Mouse (Mus musculus) heart, embryonic 16.5 days (tissue): ENCODE data around the gene Abraxas2. TPM values are rescaled to one million over a fixed set of nuclear protein-coding genes. Genes with fewer than 3 reads are reported as not detected.

Experiments used
- ATAC-seq: fragments of 200-750 bp; cut with Nextera tagmentation; replicated peaks from 2 replicates; pipeline ENCODE4 v1.8.0; 2017; ENCODE audit warnings: moderate number of reproducible peaks; ENCODE audit not compliant: insufficient read depth, low FRiP score; ENCODE audit errors: extremely low read depth
- H3K27ac ChIP-seq: fragments of 300-500 bp; sonication (generic); 2 replicates; pipeline ENCODE4 v1.5.1; 2014; ENCODE audit warnings: mild to moderate bottlenecking, low read length, control low read depth, moderate library complexity
- H3K27me3 ChIP-seq: fragments of 300-500 bp; sonication (generic); 2 replicates; pipeline ENCODE4 v1.6.1; 2014; ENCODE audit warnings: low read length, mixed read lengths; ENCODE audit not compliant: control insufficient read depth, insufficient read depth
- H3K36me3 ChIP-seq: fragments of 300-500 bp; sonication (generic); 2 replicates; pipeline ENCODE4 v1.6.1; 2014; ENCODE audit not compliant: control insufficient read depth, insufficient read depth
- H3K4me1 ChIP-seq: fragments of 300-500 bp; sonication (generic); 2 replicates; pipeline ENCODE4 v1.6.1; 2014; ENCODE audit warnings: low read length, mixed read lengths; ENCODE audit not compliant: control insufficient read depth, insufficient read depth
- H3K4me2 ChIP-seq: fragments of 300-500 bp; sonication (generic); 2 replicates; pipeline ENCODE4 v1.6.1; 2014; ENCODE audit warnings: low read depth, mild to moderate bottlenecking, control low read depth, low read length
- H3K4me3 ChIP-seq: fragments of 300-500 bp; sonication (generic); 2 replicates; pipeline ENCODE4 v1.5.1; 2014; ENCODE audit warnings: mild to moderate bottlenecking, control low read depth, low read length
- H3K9ac ChIP-seq: fragments of 300-500 bp; sonication (generic); 2 replicates; pipeline ENCODE4 v1.6.1; 2014; ENCODE audit warnings: low read length, control low read depth
- H3K9me3 ChIP-seq: fragments of 300-500 bp; sonication (generic); replicated peaks from 2 replicates; pipeline ENCODE4 v1.6.1; 2016; ENCODE audit warnings: low read length; ENCODE audit not compliant: control insufficient read depth
- WGBS: fragments of 180-500 bp; shearing (Covaris S2); extraction: QIAGEN DNeasy Blood & Tissue Kit; methylation state at CpG from one replicate; pipeline ENCODE4 v1.1.7; 2014; 5-methylcytosine and 5-hydroxymethylcytosine counted together
- polyA plus RNA-seq: library from polyadenylated mRNA; unstranded; fragments of >200 nt; fragmentation: Nextera tagmentation; extraction: Ambion mirVana; gene quantifications from 2 replicates; pipeline ENCODE4 v1.2.1, GENCODE M21; 2015

Gene Abraxas2
- polyA plus RNA-seq, 1 experiment from 2014 or later: 30.0 TPM

GRCm38 (mm10) chr7:132815081-132815480 lies 43.9 kb upstream of the Abraxas2 start:
- Histone ChIP-seq H3K36me3 (no peaks in the 10 kb centered on the region), H3K4me3 (no peak overlapping the region), H3K9me3 (no peaks in the 10 kb centered on the region), H3K27ac (no peak overlapping the region), H3K27me3 (no peaks in the 10 kb centered on the region), H3K4me2 (no peak overlapping the region), H3K9ac (no peak overlapping the region), H3K4me1 (peaks cover 26% of the 10 kb centered on the region)
- WGBS: 79% methylated on average over 5 of the region's 5 CpGs
- no peak for ATAC-seq

GRCm38 (mm10) chr7:132816528-132816927 lies 42.5 kb upstream of the Abraxas2 start:
- no peak overlapping the region for H3K4me3 ChIP-seq
- no peaks in the 10 kb centered on the region for H3K36me3 ChIP-seq
- H3K27ac ChIP-seq: no peak overlapping the region
- no peaks in the 10 kb centered on the region for H3K9me3 ChIP-seq
- H3K9ac ChIP-seq: no peak overlapping the region
- H3K27me3 ChIP-seq: no peaks in the 10 kb centered on the region
- WGBS: 89% methylated on average over 2 of the region's 2 CpGs
- no peak for ATAC-seq
- H3K4me1 ChIP-seq: peaks cover 11% of the 10 kb centered on the region
- H3K4me2 ChIP-seq: no peak overlapping the region

GRCm38 (mm10) chr7:132817056-132817455 lies 42.0 kb upstream of the Abraxas2 start:
- Histone ChIP-seq H3K9me3 (no peaks in the 10 kb centered on the region), H3K27me3 (no peaks in the 10 kb centered on the region), H3K27ac (no peak overlapping the region), H3K4me1 (peaks cover 6% of the 10 kb centered on the region), H3K9ac (no peak overlapping the region), H3K36me3 (no peaks in the 10 kb centered on the region), H3K4me3 (no peak overlapping the region), H3K4me2 (no peak overlapping the region)
- WGBS: 90% methylated on average over 6 of the region's 6 CpGs
- ATAC-seq: no peak

- peaks cover 4% of the 10 kb centered on the region; the same call in 1 of the 2 replicates for H3K36me3 ChIP-seq
- no peaks in the 10 kb centered on the region for H3K4me1 ChIP-seq
- no peaks in the 10 kb centered on the region for H3K27me3 ChIP-seq
- H3K4me2 ChIP-seq: no peak overlapping the region
- H3K9ac ChIP-seq: no peak overlapping the region
- no peak overlapping the region for H3K4me3 ChIP-seq
- no peak for ATAC-seq
- H3K27ac ChIP-seq: no peak overlapping the region
- 77% methylated on average over 3 of the region's 3 CpGs for WGBS
- no peaks in the 10 kb centered on the region for H3K9me3 ChIP-seq
Measured at GRCm38 (mm10) chr7:132820692-132821091, 38.3 kb upstream of the Abraxas2 start.

- H3K9me3 ChIP-seq: no peaks in the 10 kb centered on the region
- H3K27me3 ChIP-seq: no peaks in the 10 kb centered on the region
- H3K4me1 ChIP-seq: no peaks in the 10 kb centered on the region
- no peak overlapping the region for H3K9ac ChIP-seq
- H3K4me2 ChIP-seq: no peak overlapping the region
- no peak for ATAC-seq
- H3K27ac ChIP-seq: no peak overlapping the region
- H3K36me3 ChIP-seq: peaks cover 12% of the 10 kb centered on the region
- H3K4me3 ChIP-seq: no peak overlapping the region
Measured at GRCm38 (mm10) chr7:132823832-132824231, 35.2 kb upstream of the Abraxas2 start.

- no peak overlapping the region for H3K27ac ChIP-seq
- no peak overlapping the region for H3K4me3 ChIP-seq
- H3K9me3 ChIP-seq: no peaks in the 10 kb centered on the region
- no peaks in the 10 kb centered on the region for H3K4me1 ChIP-seq
- H3K9ac ChIP-seq: no peak overlapping the region
- H3K36me3 ChIP-seq: peaks cover 12% of the 10 kb centered on the region
- WGBS: 6% methylated on average over 1 of the region's 1 CpGs
- H3K4me2 ChIP-seq: no peak overlapping the region
- no peak for ATAC-seq
- H3K27me3 ChIP-seq: no peaks in the 10 kb centered on the region
Measured at GRCm38 (mm10) chr7:132824346-132825022, 34.5 kb upstream of the Abraxas2 start.

GRCm38 (mm10) chr7:132830955-132831354 lies 28.1 kb upstream of the Abraxas2 start:
- Histone ChIP-seq H3K9me3 (no peaks in the 10 kb centered on the region), H3K27ac (no peak overlapping the region), H3K9ac (no peak overlapping the region), H3K27me3 (no peaks in the 10 kb centered on the region), H3K4me3 (no peak overlapping the region), H3K4me2 (no peak overlapping the region), H3K4me1 (no peaks in the 10 kb centered on the region), H3K36me3 (peaks cover 28% of the 10 kb centered on the region)
- no peak for ATAC-seq
- WGBS: 83% methylated on average over 4 of the region's 4 CpGs

GRCm38 (mm10) chr7:132841287-132841686 lies 17.7 kb upstream of the Abraxas2 start:
- WGBS: 31% methylated on average over 5 of the region's 5 CpGs
- ATAC-seq: no peak
- H3K4me2 ChIP-seq: no peak overlapping the region
- no peaks in the 10 kb centered on the region for H3K9me3 ChIP-seq
- no peak overlapping the region for H3K27ac ChIP-seq
- H3K27me3 ChIP-seq: no peaks in the 10 kb centered on the region
- no peak overlapping the region for H3K4me3 ChIP-seq
- no peaks in the 10 kb centered on the region; the same call in 1 of the 2 replicates for H3K36me3 ChIP-seq
- H3K9ac ChIP-seq: no peak overlapping the region
- peaks cover 3% of the 10 kb centered on the region for H3K4me1 ChIP-seq

GRCm38 (mm10) chr7:132842455-132842854 lies 16.6 kb upstream of the Abraxas2 start:
- H3K9ac ChIP-seq: no peak overlapping the region
- 94% methylated on average over 1 of the region's 1 CpGs for WGBS
- H3K27ac ChIP-seq: no peak overlapping the region
- no peak overlapping the region for H3K4me3 ChIP-seq
- H3K36me3 ChIP-seq: peaks cover under 1% of the 10 kb centered on the region; the same call in 1 of the 2 replicates
- ATAC-seq: no peak
- H3K27me3 ChIP-seq: no peaks in the 10 kb centered on the region
- H3K4me1 ChIP-seq: peaks cover 3% of the 10 kb centered on the region
- no peaks in the 10 kb centered on the region for H3K9me3 ChIP-seq
- no peak overlapping the region for H3K4me2 ChIP-seq
